ENCODE assay signal across 28 mouse cellular contexts in the genomic region with DNA sequence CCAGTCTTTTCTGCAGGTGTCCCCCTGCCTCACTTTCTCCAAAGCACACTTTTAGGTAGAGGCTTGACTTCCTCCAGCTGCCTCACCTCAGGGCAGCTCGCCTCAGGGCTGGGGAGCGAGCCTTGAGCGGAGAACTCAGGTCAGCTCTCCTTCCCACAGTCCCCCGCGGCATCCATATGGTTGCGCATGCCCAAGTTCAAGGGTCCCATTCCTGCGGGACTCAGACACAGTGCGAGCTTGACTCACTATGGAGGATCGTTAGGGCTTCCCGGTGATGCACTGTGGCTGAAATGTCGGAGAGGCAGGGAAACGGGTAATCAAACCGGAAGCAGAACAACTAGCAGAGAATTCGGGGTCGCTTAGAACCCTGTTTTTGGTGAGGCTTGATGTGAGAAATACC. TPM values are rescaled to one million over a fixed set of nuclear protein-coding genes. Genes with fewer than 3 reads are reported as not detected.
DNase-seq lines count a peak whose midpoint lies in the region; ATAC-seq and TF ChIP-seq lines count a peak whose summit lies in the region.
"Had no signal": no experiment of that assay in that cellular context is flagged by ENCODE, and none has a peak within 500 bp of the region (broad histone marks: within the 10 kb centered on the region; RNA-seq: fewer than 3 reads in every experiment).

No protein-coding gene starts in this region.

- H3K36me3 ChIP-seq in midbrain, embryonic 11.5 days (ENCODE audit: control insufficient read depth, insufficient read depth, low read length), result no peaks in the 10 kb centered on the region
- no peaks in the 10 kb centered on the region for H3K36me3 ChIP-seq in midbrain, embryonic 10.5 days
- no peaks in the 10 kb centered on the region for H3K36me3 ChIP-seq in E14TG2a.4 (ENCODE audit: insufficient read depth, low read length)
- H3K36me3 ChIP-seq in ES-E14 (ENCODE audit: control insufficient read depth, insufficient read depth, low read length, poor library complexity, severe bottlenecking), result no peaks in the 10 kb centered on the region
- H3K36me3 ChIP-seq in stomach, postnatal 0 days (ENCODE audit: control insufficient read depth, insufficient read depth, low read length), result no peaks in the 10 kb centered on the region
- H3K36me3 ChIP-seq: embryonic facial prominence, embryonic 13.5 days; embryonic facial prominence, embryonic 15.5 days; forebrain, embryonic 10.5 days; forebrain, embryonic 12.5 days had no signal

- no peaks in the 10 kb centered on the region for H3K9me3 ChIP-seq in midbrain, embryonic 11.5 days (ENCODE audit: control insufficient read depth, low read length)
- H3K9me3 ChIP-seq in midbrain, embryonic 10.5 days (replicated peaks), result no peaks in the 10 kb centered on the region
- no peaks in the 10 kb centered on the region for H3K9me3 ChIP-seq in E14TG2a.4 (ENCODE audit: low read length)
- no peaks in the 10 kb centered on the region for H3K9me3 ChIP-seq in ES-E14 (ENCODE audit: control insufficient read depth, insufficient read depth, low read depth, low read length)
- H3K9me3 ChIP-seq in stomach, postnatal 0 days (ENCODE audit: control insufficient read depth, low read length), result no peaks in the 10 kb centered on the region
- H3K9me3 ChIP-seq: embryonic facial prominence, embryonic 13.5 days; embryonic facial prominence, embryonic 15.5 days; forebrain, embryonic 10.5 days; forebrain, embryonic 12.5 days had no signal

- WGBS in midbrain, embryonic 11.5 days, result 89% methylated on average over 15 of the region's 15 CpGs
- WGBS in midbrain, embryonic 10.5 days, result 91% methylated on average over 15 of the region's 15 CpGs
- WGBS in stomach, postnatal 0 days, result 79% methylated on average over 15 of the region's 15 CpGs

- no peak for TF ChIP-seq CTCF in E14TG2a.4 (conservative IDR thresholded peaks at IDR 0.05; ENCODE audit: low read length)
- TF ChIP-seq CTCF in stomach, postnatal 0 days (IDR thresholded peaks at IDR 0.05; ENCODE audit: low read depth), result no peak

- no peak for ATAC-seq in midbrain, embryonic 11.5 days (ENCODE audit: low FRiP score)
- no peak for ATAC-seq in stomach, postnatal 0 days (ENCODE audit: low FRiP score, low TSS enrichment)
- ATAC-seq: CD4-positive, CD25-positive, alpha-beta regulatory T cell, adult 4 months; forebrain, embryonic 14.5 days; forebrain, embryonic 16.5 days had no signal

- no peaks in the 10 kb centered on the region for H3K4me1 ChIP-seq in midbrain, embryonic 11.5 days (ENCODE audit: control insufficient read depth, insufficient read depth, low read length)
- 0 out of 2 replicates have a peak, but pooled peaks cover 5% of the 10 kb centered on the region for H3K4me1 ChIP-seq in midbrain, embryonic 10.5 days
- H3K4me1 ChIP-seq in E14TG2a.4 (replicated peaks; ENCODE audit: low read depth, low read length), result peaks cover 23% of the 10 kb centered on the region
- no peaks in the 10 kb centered on the region for H3K4me1 ChIP-seq in ES-E14 (ENCODE audit: control insufficient read depth in 2 of 2, insufficient read depth in 2 of 2, low read length in 2 of 2, poor library complexity in 1 of 2)
- H3K4me1 ChIP-seq in stomach, postnatal 0 days (replicated peaks; ENCODE audit: control insufficient read depth, insufficient read depth), result no peaks in the 10 kb centered on the region
- H3K4me1 ChIP-seq: embryonic facial prominence, embryonic 13.5 days; embryonic facial prominence, embryonic 15.5 days; forebrain, embryonic 10.5 days; forebrain, embryonic 12.5 days had no signal

- no peak for TF ChIP-seq EP300 in stomach, postnatal 0 days (optimal IDR thresholded peaks at IDR 0.05)

- H3K9ac ChIP-seq in midbrain, embryonic 11.5 days (ENCODE audit: low read length), result no peak overlapping the region
- H3K9ac ChIP-seq in ES-E14 (ENCODE audit: insufficient read depth, low read depth, low read length, poor library complexity, severe bottlenecking), result peak overlapping the region; percentile 25; the same call in 1 of the 2 replicates
- no peak overlapping the region for H3K9ac ChIP-seq in stomach, postnatal 0 days (ENCODE audit: low read length)
- H3K9ac ChIP-seq: embryonic facial prominence, embryonic 13.5 days; embryonic facial prominence, embryonic 15.5 days; forebrain, embryonic 12.5 days had no signal

- H3K27me3 ChIP-seq in midbrain, embryonic 11.5 days (ENCODE audit: control insufficient read depth, insufficient read depth, low read length), result no peaks in the 10 kb centered on the region
- 0 out of 2 replicates have a peak, but pooled peaks cover 4% of the 10 kb centered on the region for H3K27me3 ChIP-seq in midbrain, embryonic 10.5 days (ENCODE audit: low read depth, poor library complexity, severe bottlenecking)
- H3K27me3 ChIP-seq in E14TG2a.4 (ENCODE audit: insufficient read depth, low read length), result peaks cover 52% of the 10 kb centered on the region
- H3K27me3 ChIP-seq in stomach, postnatal 0 days (ENCODE audit: control insufficient read depth, insufficient read depth, low read length), result no peaks in the 10 kb centered on the region
- H3K27me3 ChIP-seq: forebrain, embryonic 12.5 days had no signal

- peak; percentile 14 for DNase-seq in midbrain, embryonic 11.5 days (ENCODE audit: low spot score, missing footprints)
- DNase-seq in midbrain, embryonic 10.5 days (ENCODE audit: low spot score), result no peak
- no peak for DNase-seq in ES-E14 (ENCODE audit: low read depth, low spot score)
- DNase-seq in ZHBTc4 (ENCODE audit: low read depth, low spot score), result peak; percentile 44
- DNase-seq in embryo, embryonic 9.5 days (ENCODE audit: extremely low spot score), result no peak
- no peak for DNase-seq in stomach, postnatal 0 days (ENCODE audit: low spot score)
- DNase-seq: adrenal gland, adult 2 months; adrenal gland, postnatal 10 days; adrenal gland, postnatal 25 days; B cell, adult 2 months; cerebellum, adult 11 months; cerebellum, adult 18-20 months; cerebellum, adult 8-10 months; cerebellum, adult 9-11 months; cerebellum, postnatal 14 days; cerebellum, postnatal 36 days; embryo, embryonic 11 days had no signal

- no peak overlapping the region for H3K4me3 ChIP-seq in midbrain, embryonic 11.5 days (ENCODE audit: low read depth, low read length)
- H3K4me3 ChIP-seq in midbrain, embryonic 10.5 days, result no peak overlapping the region
- H3K4me3 ChIP-seq in E14TG2a.4 (replicated peaks; ENCODE audit: low read length) (peak overlapping the region; percentile 68), ES-E14 (ENCODE audit: insufficient read depth in 1 of 2, low read depth in 1 of 2, low read length in 2 of 2, poor library complexity in 1 of 2, severe bottlenecking in 1 of 2) (peak overlapping the region; percentile 1 to 25; a peak in 2 of 4 replicates)
- no peak overlapping the region for H3K4me3 ChIP-seq in stomach, postnatal 0 days (ENCODE audit: low read depth, low read length)
- H3K4me3 ChIP-seq: embryonic facial prominence, embryonic 13.5 days; embryonic facial prominence, embryonic 15.5 days; erythroblast, embryonic 14.5 days; forebrain, embryonic 10.5 days; forebrain, embryonic 12.5 days had no signal

- in situ Hi-C loops in ES-E14 (cut with MboI; ENCODE audit: low sequenced_read_pairs in 2 of 2, unreplicated experiment in 2 of 2), result no loop called here

- H3K4me2 ChIP-seq in midbrain, embryonic 11.5 days, result no peak overlapping the region
- no peak overlapping the region for H3K4me2 ChIP-seq in stomach, postnatal 0 days (replicated peaks; ENCODE audit: low read depth)
- H3K4me2 ChIP-seq: embryonic facial prominence, embryonic 13.5 days; embryonic facial prominence, embryonic 15.5 days; forebrain, embryonic 12.5 days had no signal

- no peak overlapping the region for H3K27ac ChIP-seq in midbrain, embryonic 11.5 days (ENCODE audit: low read depth, low read length)
- no peak overlapping the region for H3K27ac ChIP-seq in midbrain, embryonic 10.5 days (replicated peaks)
- no peak overlapping the region for H3K27ac ChIP-seq in ES-E14 (ENCODE audit: insufficient read depth, low read depth, low read length, poor library complexity, severe bottlenecking)
- H3K27ac ChIP-seq in stomach, postnatal 0 days (replicated peaks), result no peak overlapping the region
- H3K27ac ChIP-seq: embryonic facial prominence, embryonic 13.5 days; embryonic facial prominence, embryonic 15.5 days; forebrain, embryonic 10.5 days; forebrain, embryonic 12.5 days had no signal

TF ChIP-seq in ES-E14, 5 proteins besides CTCF, POLR2A, EP300 and RAD21 (continues in another document):
- TF ChIP-seq HCFC1 (IDR thresholded peaks at IDR 0.05; ENCODE audit: borderline replicate concordance, insufficient read depth, low read length) (no peak), CHD2 (IDR thresholded peaks at IDR 0.05; ENCODE audit: low read depth, low read length) (no peak), MAFK (IDR thresholded peaks at IDR 0.05; ENCODE audit: insufficient read depth, low read depth, low read length) (no peak), ZNF384 (IDR thresholded peaks at IDR 0.05; ENCODE audit: low read depth, low read length) (no peak)

RNA-seq across cellular contexts. Expression of a gene that starts 31.0 kb away (rescaled TPM):
- 4.7 and 4.9 TPM in 2 replicates for polyA plus RNA-seq in midbrain, embryonic 11.5 days (2014; fragmentation: Nextera tagmentation; extraction: Ambion mirVana)
- polyA plus RNA-seq in midbrain, embryonic 10.5 days (2016; fragmentation: Nextera tagmentation; extraction: Ambion mirVana), result 6.9 and 7.6 TPM in 2 replicates
- 0.74 and 1.2 TPM in 2 replicates for total RNA-seq in ES-E14 (2012; rRNA removed)
- polyA plus RNA-seq in stomach, postnatal 0 days (2015; fragmentation: Nextera tagmentation; extraction: Ambion mirVana), result 18.7 and 18.9 TPM in 2 replicates
- total RNA-seq: MEL had no signal

RNA-seq across cellular contexts. Expression of a gene that starts 36.8 kb away (rescaled TPM):
- 292 and 306 TPM in 2 replicates for polyA plus RNA-seq in midbrain, embryonic 11.5 days (2014; fragmentation: Nextera tagmentation; extraction: Ambion mirVana)
- polyA plus RNA-seq in midbrain, embryonic 10.5 days (2016; fragmentation: Nextera tagmentation; extraction: Ambion mirVana), result 347 and 384 TPM in 2 replicates
- total RNA-seq in ES-E14 (2012; rRNA removed), result 328 and 332 TPM in 2 replicates
- 149 and 162 TPM in 2 replicates for polyA plus RNA-seq in stomach, postnatal 0 days (2015; fragmentation: Nextera tagmentation; extraction: Ambion mirVana)

RNA-seq across cellular contexts. Expression of a gene that starts 37.1 kb away (rescaled TPM):
- 937 and 953 TPM in 2 replicates for polyA plus RNA-seq in midbrain, embryonic 11.5 days (2014; fragmentation: Nextera tagmentation; extraction: Ambion mirVana)
- polyA plus RNA-seq in midbrain, embryonic 10.5 days (2016; fragmentation: Nextera tagmentation; extraction: Ambion mirVana), result 948 and 963 TPM in 2 replicates
- 1,965 and 2,746 TPM in 2 replicates for total RNA-seq in ES-E14 (2012; rRNA removed)
- polyA plus RNA-seq in stomach, postnatal 0 days (2015; fragmentation: Nextera tagmentation; extraction: Ambion mirVana), result 1,419 and 1,437 TPM in 2 replicates

RNA-seq across cellular contexts. Expression of a gene that starts 37.3 kb away (rescaled TPM):
- polyA plus RNA-seq in midbrain, embryonic 11.5 days (2014; fragmentation: Nextera tagmentation; extraction: Ambion mirVana), result 3.4 and 3.5 TPM in 2 replicates
- 3.1 and 3.5 TPM in 2 replicates for polyA plus RNA-seq in midbrain, embryonic 10.5 days (2016; fragmentation: Nextera tagmentation; extraction: Ambion mirVana)
- total RNA-seq in ES-E14 (2012; rRNA removed), result 0.49 TPM in 1 of 2 replicates, not detected in the other
- polyA plus RNA-seq in stomach, postnatal 0 days (2015; fragmentation: Nextera tagmentation; extraction: Ambion mirVana), result 2.1 and 4.7 TPM in 2 replicates
- total RNA-seq: adrenal gland, adult 2 months; adrenal gland, postnatal 10 days; adrenal gland, postnatal 25 days; common myeloid progenitor, adult 5-6 weeks had no signal
- polyA plus RNA-seq: CD4-positive, CD25-positive, alpha-beta regulatory T cell, adult 4 months had no signal

RNA-seq across cellular contexts. Expression of a gene that starts 57.7 kb away (rescaled TPM):
- 2.9 and 4.4 TPM in 2 replicates for polyA plus RNA-seq in midbrain, embryonic 11.5 days (2014; fragmentation: Nextera tagmentation; extraction: Ambion mirVana)
- 3.9 TPM in 2 replicates for polyA plus RNA-seq in midbrain, embryonic 10.5 days (2016; fragmentation: Nextera tagmentation; extraction: Ambion mirVana)
- 21.8 and 24.7 TPM in 2 replicates for total RNA-seq in ES-E14 (2012; rRNA removed)
- polyA plus RNA-seq in stomach, postnatal 0 days (2015; fragmentation: Nextera tagmentation; extraction: Ambion mirVana), result 12.2 and 14.0 TPM in 2 replicates

Comparison
In these comparisons a context has a peak if more than half of its experiments do, and no peak if none do; other contexts are left out.
1. DNase-seq: peak in midbrain, embryonic 11.5 days (single experiment) and ZHBTc4 (single experiment); none in midbrain, embryonic 10.5 days (single experiment), ES-E14 (single experiment), embryo, embryonic 9.5 days (single experiment) and stomach, postnatal 0 days (single experiment).
2. H3K4me3 ChIP-seq: peak in E14TG2a.4 (single experiment) and ES-E14 (2 of 2); none in midbrain, embryonic 11.5 days (single experiment), midbrain, embryonic 10.5 days (single experiment) and stomach, postnatal 0 days (single experiment).